Mouse (Mus musculus): ENCODE data around the gene Alpl. TPM values are rescaled to one million over a fixed set of nuclear protein-coding genes. Genes with fewer than 3 reads are reported as not detected.

The Alpl gene
- polyA plus RNA-seq, 1 experiment from 2014 or later, result 15.3 TPM

GRCm38 (mm10) chr4:137730134-137730533 is 66.0 kb downstream of the Alpl start:
- Histone ChIP-seq H3K27me3 (peaks cover 35% of the 10 kb centered on the region), H3K4me3 (no peak overlapping the region), H3K36me3 (no peaks in the 10 kb centered on the region), H3K27ac (no peak overlapping the region), H3K4me2 (replicated peaks) (no peak overlapping the region), H3K4me1 (peaks cover 23% of the 10 kb centered on the region), H3K9ac (no peak overlapping the region), H3K9me3 (no peaks in the 10 kb centered on the region)
- ATAC-seq (ENCODE audit: low FRiP score, low read depth), result 0 out of 2 replicates have a peak, but pooled peaks have one; percentile 25
- WGBS, result 21% methylated on average over 3 of the region's 3 CpGs

- peaks cover 41% of the 10 kb centered on the region for H3K27me3 ChIP-seq
- H3K27ac ChIP-seq, result no peak overlapping the region
- ATAC-seq (ENCODE audit: low FRiP score, low read depth), result no peak
- WGBS, result 25% methylated on average over 24 of the region's 24 CpGs
- H3K4me1 ChIP-seq, result peaks cover 25% of the 10 kb centered on the region
- peak overlapping the region; percentile 18 for H3K4me3 ChIP-seq
- no peak overlapping the region for H3K9ac ChIP-seq
- no peaks in the 10 kb centered on the region for H3K9me3 ChIP-seq
- H3K4me2 ChIP-seq (replicated peaks), result peak overlapping the region; percentile 33
- H3K36me3 ChIP-seq, result no peaks in the 10 kb centered on the region
These were observed 66.9 kb downstream of the Alpl start for GRCm38 (mm10) chr4:137729155-137729855.

GRCm38 (mm10) chr4:137728399-137729154 is 67.6 kb downstream of the Alpl start:
- Histone ChIP-seq H3K4me3 (peak overlapping the region; percentile 18), H3K9me3 (no peaks in the 10 kb centered on the region), H3K36me3 (no peaks in the 10 kb centered on the region), H3K27me3 (peaks cover 49% of the 10 kb centered on the region), H3K4me2 (replicated peaks) (peak overlapping the region; percentile 50), H3K27ac (no peak overlapping the region), H3K4me1 (peaks cover 32% of the 10 kb centered on the region), H3K9ac (0 out of 2 replicates have a peak overlapping the region, but pooled peaks have one; percentile 8)
- WGBS, result 5% methylated on average over 17 of the region's 17 CpGs
- no peak for ATAC-seq (ENCODE audit: low FRiP score, low read depth)

GRCm38 (mm10) chr4:137727506-137728187 is 68.5 kb downstream of the Alpl start:
- no peak overlapping the region for H3K27ac ChIP-seq
- peaks cover 57% of the 10 kb centered on the region for H3K27me3 ChIP-seq
- no peaks in the 10 kb centered on the region for H3K9me3 ChIP-seq
- WGBS, result 5% methylated on average over 18 of the region's 18 CpGs
- no peaks in the 10 kb centered on the region for H3K36me3 ChIP-seq
- H3K4me2 ChIP-seq (replicated peaks), result peak overlapping the region; percentile 50
- H3K9ac ChIP-seq, result no peak overlapping the region; the same call in 1 of the 2 replicates
- H3K4me3 ChIP-seq, result peak overlapping the region; percentile 2; the same call in 1 of the 2 replicates
- H3K4me1 ChIP-seq, result peaks cover 33% of the 10 kb centered on the region
- peak; percentile 31; the same call in 1 of the 2 replicates for ATAC-seq (ENCODE audit: low FRiP score, low read depth)

- peaks cover 57% of the 10 kb centered on the region for H3K27me3 ChIP-seq
- no peak overlapping the region for H3K27ac ChIP-seq
These were observed 69.3 kb downstream of the Alpl start for GRCm38 (mm10) chr4:137726739-137727505.

GRCm38 (mm10) chr4:137725541-137726145 is 70.5 kb downstream of the Alpl start:
- WGBS, result 71% methylated on average over 13 of the region's 13 CpGs
- Histone ChIP-seq H3K27ac (no peak overlapping the region), H3K4me1 (peaks cover 33% of the 10 kb centered on the region), H3K9ac (no peak overlapping the region), H3K36me3 (no peaks in the 10 kb centered on the region), H3K4me2 (replicated peaks) (no peak overlapping the region), H3K9me3 (no peaks in the 10 kb centered on the region), H3K27me3 (peaks cover 59% of the 10 kb centered on the region), H3K4me3 (no peak overlapping the region)
- ATAC-seq (ENCODE audit: low FRiP score, low read depth), result no peak

More at GRCm38 (mm10) chr4:137726739-137727505, 69.3 kb downstream of the Alpl start:
- Histone ChIP-seq H3K9ac (no peak overlapping the region), H3K4me1 (peaks cover 33% of the 10 kb centered on the region), H3K9me3 (no peaks in the 10 kb centered on the region), H3K4me2 (replicated peaks) (peak overlapping the region; percentile 50), H3K36me3 (no peaks in the 10 kb centered on the region), H3K4me3 (no peak overlapping the region)
- ATAC-seq (ENCODE audit: low FRiP score, low read depth), result 0 out of 2 replicates have a peak, but pooled peaks have one; percentile 12
- WGBS, result 78% methylated on average over 18 of the region's 18 CpGs

- no peak overlapping the region for H3K9ac ChIP-seq
- no peak overlapping the region for H3K4me2 ChIP-seq (replicated peaks)
- peaks cover 63% of the 10 kb centered on the region for H3K27me3 ChIP-seq
- no peaks in the 10 kb centered on the region for H3K36me3 ChIP-seq
- no peaks in the 10 kb centered on the region for H3K9me3 ChIP-seq
- H3K27ac ChIP-seq, result no peak overlapping the region
- H3K4me3 ChIP-seq, result no peak overlapping the region
- H3K4me1 ChIP-seq, result peaks cover 35% of the 10 kb centered on the region
- no peak for ATAC-seq (ENCODE audit: low FRiP score, low read depth)
- WGBS, result 51% methylated on average over 8 of the region's 8 CpGs
These were observed 71.4 kb downstream of the Alpl start for GRCm38 (mm10) chr4:137724766-137725165.

- no peak overlapping the region for H3K27ac ChIP-seq
- 46% methylated on average over 11 of the region's 11 CpGs for WGBS
These were observed 72.0 kb downstream of the Alpl start for GRCm38 (mm10) chr4:137724212-137724611.

GRCm38 (mm10) chr4:137723527-137723926 is 72.7 kb downstream of the Alpl start:
- 34% methylated on average over 25 of the region's 25 CpGs for WGBS
- peak overlapping the region; percentile 52 for H3K9ac ChIP-seq
- peaks cover 51% of the 10 kb centered on the region for H3K27me3 ChIP-seq
- no peak for ATAC-seq (ENCODE audit: low FRiP score, low read depth)
- peak overlapping the region; percentile 45 for H3K4me2 ChIP-seq (replicated peaks)
- H3K4me1 ChIP-seq, result peaks cover 40% of the 10 kb centered on the region
- H3K36me3 ChIP-seq, result no peaks in the 10 kb centered on the region
- no peak overlapping the region for H3K27ac ChIP-seq
- no peaks in the 10 kb centered on the region for H3K9me3 ChIP-seq
- peak overlapping the region; percentile 15 for H3K4me3 ChIP-seq

More at GRCm38 (mm10) chr4:137724212-137724611, 72.0 kb downstream of the Alpl start:
- Histone ChIP-seq H3K4me3 (no peak overlapping the region), H3K27me3 (peaks cover 58% of the 10 kb centered on the region), H3K36me3 (no peaks in the 10 kb centered on the region), H3K9me3 (no peaks in the 10 kb centered on the region), H3K4me2 (replicated peaks) (peak overlapping the region; percentile 45; the same call in 1 of the 2 replicates), H3K4me1 (peaks cover 40% of the 10 kb centered on the region), H3K9ac (no peak overlapping the region)
- no peak for ATAC-seq (ENCODE audit: low FRiP score, low read depth)

- H3K4me2 ChIP-seq (replicated peaks), result peak overlapping the region; percentile 45
- H3K4me1 ChIP-seq, result peaks cover 35% of the 10 kb centered on the region
- H3K27ac ChIP-seq, result no peak overlapping the region
- no peaks in the 10 kb centered on the region for H3K9me3 ChIP-seq
- no peak for ATAC-seq (ENCODE audit: low FRiP score, low read depth)
- H3K4me3 ChIP-seq, result no peak overlapping the region
- 30% methylated on average over 12 of the region's 12 CpGs for WGBS
- 0 out of 2 replicates have a peak overlapping the region, but pooled peaks have one; percentile 52 for H3K9ac ChIP-seq
- no peaks in the 10 kb centered on the region for H3K36me3 ChIP-seq
- peaks cover 47% of the 10 kb centered on the region for H3K27me3 ChIP-seq
These were observed 73.3 kb downstream of the Alpl start for GRCm38 (mm10) chr4:137722692-137723427.

All from limb, embryonic 13.5 days (tissue).